Mouse (Mus musculus): ENCODE measurements around the gene Rps8. TPM values are rescaled to one million over a fixed set of nuclear protein-coding genes. Genes with fewer than 3 reads are reported as not detected.
A peak's percentile ranks its signal among the peaks of the same experiment; 100 is the strongest.

The Rps8 gene
- 779 and 892 TPM in 2 replicates for polyA plus RNA-seq (2014; fragmentation: Nextera tagmentation; extraction: Ambion mirVana)

- 0% methylated on average over 50 of the region's 52 CpGs for WGBS
- Histone ChIP-seq H3K4me1 (replicated peaks; ENCODE audit: control insufficient read depth, insufficient read depth, low read length) (no peaks in the 10 kb centered on the region; the same call in none of the 2 replicates), H3K9ac (ENCODE audit: low read depth, low read length) (peak within 1 kb of the TSS; percentile 97), H3K4me3 (ENCODE audit: low read depth, low read length) (peak within 1 kb of the TSS; percentile 99), H3K4me2 (replicated peaks; ENCODE audit: low read depth, low read length) (peak within 1 kb of the TSS; percentile 92), H3K27ac (ENCODE audit: low read depth, low read length) (peak within 1 kb of the TSS; percentile 90), H3K9me3 (ENCODE audit: control insufficient read depth, low read length) (no peaks in the 10 kb centered on the region), H3K36me3 (ENCODE audit: control insufficient read depth, insufficient read depth, low read length) (peaks cover 26% of the 10 kb centered on the region), H3K27me3 (ENCODE audit: control insufficient read depth, insufficient read depth, low read length) (no peaks in the 10 kb centered on the region)
- DNase-seq (ENCODE audit: low spot score) (peak; percentile 92), ATAC-seq (ENCODE audit: low FRiP score) (peak; percentile 94)
These were observed at the start of gene Rps8 for GRCm38 (mm10) chr4:117155792-117156355. TSS of gene Rps8 (minus strand) at chr4:117156243.

DNA sequence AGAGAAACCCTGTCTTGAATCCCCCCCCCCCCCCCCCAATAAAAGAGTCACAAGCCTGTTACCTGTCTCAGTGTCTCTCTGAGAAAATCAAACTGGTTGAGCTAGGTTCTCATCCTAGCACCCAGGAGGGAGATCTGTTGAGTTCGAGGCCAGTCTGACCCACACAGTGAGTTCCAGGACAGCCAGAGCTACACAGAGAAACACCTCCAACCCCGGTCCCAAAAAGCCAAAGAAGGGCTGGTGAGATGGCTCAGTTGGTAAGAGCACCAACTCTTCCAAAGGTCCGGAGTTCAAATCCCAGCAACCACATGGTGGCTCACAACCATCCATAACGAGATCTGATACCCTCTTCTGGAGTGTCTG is 46.9 kb upstream of the Rps8 start:
- Histone ChIP-seq H3K9ac (ENCODE audit: low read depth, low read length) (no peak overlapping the region), H3K27me3 (ENCODE audit: control insufficient read depth, insufficient read depth, low read length) (no peaks in the 10 kb centered on the region), H3K27ac (ENCODE audit: low read depth, low read length) (no peak overlapping the region), H3K4me2 (replicated peaks; ENCODE audit: low read depth, low read length) (no peak overlapping the region), H3K4me1 (replicated peaks; ENCODE audit: control insufficient read depth, insufficient read depth, low read length) (no peaks in the 10 kb centered on the region), H3K4me3 (ENCODE audit: low read depth, low read length) (no peak overlapping the region), H3K36me3 (ENCODE audit: control insufficient read depth, insufficient read depth, low read length) (no peaks in the 10 kb centered on the region), H3K9me3 (ENCODE audit: control insufficient read depth, low read length) (no peaks in the 10 kb centered on the region)
- DNase-seq (ENCODE audit: low spot score) (no peak), ATAC-seq (ENCODE audit: low FRiP score) (no peak)
- WGBS, result 59% methylated on average over 4 of the region's 4 CpGs

GRCm38 (mm10) chr4:117202046-117202991 is 46.3 kb upstream of the Rps8 start:
- 1% methylated on average over 25 of the region's 25 CpGs for WGBS
- no peaks in the 10 kb centered on the region for H3K36me3 ChIP-seq (ENCODE audit: control insufficient read depth, insufficient read depth, low read length)
- peak overlapping the region; percentile 30; the same call in 1 of the 2 replicates for H3K4me2 ChIP-seq (replicated peaks; ENCODE audit: low read depth, low read length)
- peak overlapping the region; percentile 29 for H3K4me3 ChIP-seq (ENCODE audit: low read depth, low read length)
- H3K4me1 ChIP-seq (replicated peaks; ENCODE audit: control insufficient read depth, insufficient read depth, low read length), result no peaks in the 10 kb centered on the region
- no peaks in the 10 kb centered on the region for H3K27me3 ChIP-seq (ENCODE audit: control insufficient read depth, insufficient read depth, low read length)
- peak overlapping the region; percentile 17; the same call in 1 of the 2 replicates for H3K27ac ChIP-seq (ENCODE audit: low read depth, low read length)
- H3K9me3 ChIP-seq (ENCODE audit: control insufficient read depth, low read length), result no peaks in the 10 kb centered on the region
- DNase-seq (ENCODE audit: low spot score) (peak; percentile 84), ATAC-seq (ENCODE audit: low FRiP score) (peak; percentile 73)
- peak overlapping the region; percentile 39; the same call in 1 of the 2 replicates for H3K9ac ChIP-seq (ENCODE audit: low read depth, low read length)

GRCm38 (mm10) chr4:117191804-117192203 is 35.8 kb upstream of the Rps8 start:
- 96% methylated on average over 14 of the region's 14 CpGs for WGBS
- Histone ChIP-seq H3K9ac (ENCODE audit: low read depth, low read length) (no peak overlapping the region), H3K4me3 (ENCODE audit: low read depth, low read length) (no peak overlapping the region), H3K4me2 (replicated peaks; ENCODE audit: low read depth, low read length) (no peak overlapping the region), H3K9me3 (ENCODE audit: control insufficient read depth, low read length) (no peaks in the 10 kb centered on the region), H3K36me3 (ENCODE audit: control insufficient read depth, insufficient read depth, low read length) (no peaks in the 10 kb centered on the region), H3K27me3 (ENCODE audit: control insufficient read depth, insufficient read depth, low read length) (no peaks in the 10 kb centered on the region), H3K4me1 (replicated peaks; ENCODE audit: control insufficient read depth, insufficient read depth, low read length) (no peaks in the 10 kb centered on the region), H3K27ac (ENCODE audit: low read depth, low read length) (no peak overlapping the region)
- no peak for DNase-seq (ENCODE audit: low spot score)
- no peak for ATAC-seq (ENCODE audit: low FRiP score)

DNA sequence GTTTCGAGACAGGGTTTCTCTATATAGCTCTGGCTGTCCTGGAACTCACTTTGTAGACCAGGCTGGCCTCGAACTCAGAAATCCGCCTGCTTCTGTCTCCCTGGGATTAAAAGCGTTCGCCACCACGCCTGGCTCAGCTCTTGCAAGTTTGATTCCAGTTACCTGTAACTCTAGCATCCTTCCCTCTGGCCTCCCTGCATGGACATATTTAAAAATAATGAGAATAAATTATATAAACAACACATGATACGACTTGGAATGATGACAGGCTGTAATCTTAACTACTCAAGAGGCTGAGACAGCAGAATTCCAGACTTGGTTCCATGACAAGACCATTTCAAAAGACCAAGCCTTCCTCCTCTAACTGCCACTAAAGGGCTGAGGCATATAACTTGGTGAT is 34.6 kb upstream of the Rps8 start:
- no peak overlapping the region for H3K27ac ChIP-seq (ENCODE audit: low read depth, low read length)
- no peaks in the 10 kb centered on the region for H3K9me3 ChIP-seq (ENCODE audit: control insufficient read depth, low read length)
- 73% methylated on average over 7 of the region's 7 CpGs for WGBS
- H3K36me3 ChIP-seq (ENCODE audit: control insufficient read depth, insufficient read depth, low read length), result no peaks in the 10 kb centered on the region
- H3K4me3 ChIP-seq (ENCODE audit: low read depth, low read length), result no peak overlapping the region
- no peak for ATAC-seq (ENCODE audit: low FRiP score)
- no peaks in the 10 kb centered on the region for H3K27me3 ChIP-seq (ENCODE audit: control insufficient read depth, insufficient read depth, low read length)
- no peak overlapping the region for H3K9ac ChIP-seq (ENCODE audit: low read depth, low read length)
- no peaks in the 10 kb centered on the region for H3K4me1 ChIP-seq (replicated peaks; ENCODE audit: control insufficient read depth, insufficient read depth, low read length)
- no peak overlapping the region for H3K4me2 ChIP-seq (replicated peaks; ENCODE audit: low read depth, low read length)
- no peak for DNase-seq (ENCODE audit: low spot score)

- WGBS, result under 1% methylated on average over 9 of the region's 9 CpGs
- H3K4me3 ChIP-seq (ENCODE audit: low read depth, low read length), result peak overlapping the region; percentile 8; the same call in 1 of the 2 replicates
These were observed 34.0 kb upstream of the Rps8 start for GRCm38 (mm10) chr4:117189856-117190543.

DNA sequence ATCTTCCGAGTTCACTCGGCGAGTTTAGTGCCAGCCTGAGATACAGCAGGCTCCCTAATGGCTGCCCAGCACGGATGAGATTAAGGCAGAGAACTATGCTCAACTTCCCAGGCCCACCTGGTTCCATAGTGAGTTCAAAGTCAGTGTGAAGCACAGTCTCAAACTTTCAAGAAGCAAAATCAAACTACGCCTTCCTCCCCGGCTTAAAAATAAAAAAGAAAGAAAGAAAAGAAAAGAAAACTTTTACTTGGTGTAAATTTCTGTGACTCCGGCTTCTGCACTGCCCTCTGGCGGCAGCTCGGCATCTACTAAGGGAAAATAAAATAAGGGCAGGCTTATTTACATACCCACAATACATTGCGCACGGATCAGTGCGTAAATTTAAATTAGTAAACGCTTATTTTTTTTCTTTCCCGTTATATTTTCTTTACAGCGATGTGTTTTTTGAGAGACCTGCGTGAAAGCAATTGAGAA is 33.4 kb upstream of the Rps8 start:
- WGBS, result under 1% methylated on average over 16 of the region's 16 CpGs
- 0 out of 2 replicates have a peak overlapping the region, but pooled peaks have one; percentile 54 for H3K27ac ChIP-seq (ENCODE audit: low read depth, low read length)

More at GRCm38 (mm10) chr4:117189856-117190543, 34.0 kb upstream of the Rps8 start:
- Histone ChIP-seq H3K4me1 (replicated peaks; ENCODE audit: control insufficient read depth, insufficient read depth, low read length) (no peaks in the 10 kb centered on the region), H3K9me3 (ENCODE audit: control insufficient read depth, low read length) (no peaks in the 10 kb centered on the region), H3K27me3 (ENCODE audit: control insufficient read depth, insufficient read depth, low read length) (no peaks in the 10 kb centered on the region), H3K36me3 (ENCODE audit: control insufficient read depth, insufficient read depth, low read length) (no peaks in the 10 kb centered on the region), H3K9ac (ENCODE audit: low read depth, low read length) (peak overlapping the region; percentile 46; the same call in 1 of the 2 replicates), H3K4me2 (replicated peaks; ENCODE audit: low read depth, low read length) (no peak overlapping the region; the same call in 1 of the 2 replicates), H3K27ac (ENCODE audit: low read depth, low read length) (0 out of 2 replicates have a peak overlapping the region, but pooled peaks have one; percentile 54)
- ATAC-seq (ENCODE audit: low FRiP score), result peak; percentile 90
- peak; percentile 71 for DNase-seq (ENCODE audit: low spot score)

DNA sequence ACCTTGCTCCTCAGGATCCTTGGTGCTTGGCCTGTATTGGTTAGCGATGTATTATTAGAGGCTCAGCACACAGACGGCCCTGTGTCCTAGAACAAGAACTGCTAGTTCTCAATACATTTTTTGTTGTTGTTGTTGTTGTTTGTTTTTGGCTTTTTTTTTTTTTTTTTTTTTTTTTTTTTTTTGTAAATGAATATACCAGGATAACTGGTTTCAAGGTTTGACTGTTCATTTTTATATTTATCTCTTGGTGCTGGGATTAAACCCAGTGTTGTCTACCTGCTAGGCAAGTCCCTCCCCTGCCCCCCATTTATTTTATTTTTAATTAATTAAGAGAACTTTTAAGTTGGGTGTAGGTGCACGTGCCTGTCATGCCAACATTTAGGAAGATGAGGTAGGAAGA is 32.9 kb upstream of the Rps8 start:
- 54% methylated on average over 3 of the region's 3 CpGs for WGBS
- no peaks in the 10 kb centered on the region for H3K9me3 ChIP-seq (ENCODE audit: control insufficient read depth, low read length)
- H3K4me1 ChIP-seq (replicated peaks; ENCODE audit: control insufficient read depth, insufficient read depth, low read length), result no peaks in the 10 kb centered on the region
- DNase-seq (ENCODE audit: low spot score), result no peak
- H3K4me3 ChIP-seq (ENCODE audit: low read depth, low read length), result peak overlapping the region; percentile 8; the same call in 1 of the 2 replicates
- no peaks in the 10 kb centered on the region for H3K36me3 ChIP-seq (ENCODE audit: control insufficient read depth, insufficient read depth, low read length)
- peak overlapping the region; percentile 46 for H3K9ac ChIP-seq (ENCODE audit: low read depth, low read length)
- H3K27me3 ChIP-seq (ENCODE audit: control insufficient read depth, insufficient read depth, low read length), result no peaks in the 10 kb centered on the region
- peak; percentile 13; the same call in 1 of the 2 replicates for ATAC-seq (ENCODE audit: low FRiP score)
- H3K4me2 ChIP-seq (replicated peaks; ENCODE audit: low read depth, low read length), result peak overlapping the region; percentile 22; the same call in 1 of the 2 replicates
- H3K27ac ChIP-seq (ENCODE audit: low read depth, low read length), result 0 out of 2 replicates have a peak overlapping the region, but pooled peaks have one; percentile 54

More for the DNA sequence above, 33.4 kb upstream of the Rps8 start:
- Histone ChIP-seq H3K4me1 (replicated peaks; ENCODE audit: control insufficient read depth, insufficient read depth, low read length) (no peaks in the 10 kb centered on the region), H3K9ac (ENCODE audit: low read depth, low read length) (peak overlapping the region; percentile 46), H3K9me3 (ENCODE audit: control insufficient read depth, low read length) (no peaks in the 10 kb centered on the region), H3K4me3 (ENCODE audit: low read depth, low read length) (peak overlapping the region; percentile 8), H3K27me3 (ENCODE audit: control insufficient read depth, insufficient read depth, low read length) (no peaks in the 10 kb centered on the region), H3K36me3 (ENCODE audit: control insufficient read depth, insufficient read depth, low read length) (no peaks in the 10 kb centered on the region), H3K4me2 (replicated peaks; ENCODE audit: low read depth, low read length) (peak overlapping the region; percentile 22; the same call in 1 of the 2 replicates)
- peak; percentile 87 for DNase-seq (ENCODE audit: low spot score)
- peak; percentile 77 for ATAC-seq (ENCODE audit: low FRiP score)

Measured in hindbrain, embryonic 11.5 days (tissue).